Mouse (Mus musculus): ENCODE data around the gene 2700049A03Rik.

2700049A03Rik gene

GRCm38 (mm10) chr12:71269367-71269766, 132.7 kb downstream of the 2700049A03Rik start:
- DNase-seq (ENCODE audit: low spot score), result no peak

DNA sequence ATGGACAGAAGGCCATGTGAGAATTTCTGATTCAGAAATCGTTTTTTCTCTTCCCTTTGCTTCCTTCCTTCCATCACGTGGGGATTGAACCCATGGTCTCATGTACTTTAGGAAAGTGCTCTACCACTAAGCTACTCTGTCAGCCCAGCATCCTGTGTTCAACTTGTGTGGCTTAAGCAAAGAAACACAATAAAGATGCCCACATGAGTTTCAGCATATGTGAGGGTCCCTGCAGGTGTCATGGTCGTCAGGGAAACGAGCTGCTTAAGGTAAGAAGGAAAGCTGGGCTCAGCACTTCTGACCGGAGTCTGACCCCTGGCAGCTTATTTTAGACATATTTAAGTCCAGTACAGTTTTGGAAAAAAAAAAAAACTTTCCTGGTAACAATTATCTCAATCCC, 134.5 kb downstream of the 2700049A03Rik start:
- no peak for DNase-seq (ENCODE audit: low spot score)

GRCm38 (mm10) chr12:71274519-71275237, 138.0 kb downstream of the 2700049A03Rik start:
- no peak for DNase-seq (ENCODE audit: low spot score)

- DNase-seq (ENCODE audit: low spot score), result no peak
Measured at GRCm38 (mm10) chr12:71275906-71276595, 139.4 kb downstream of the 2700049A03Rik start.

DNA sequence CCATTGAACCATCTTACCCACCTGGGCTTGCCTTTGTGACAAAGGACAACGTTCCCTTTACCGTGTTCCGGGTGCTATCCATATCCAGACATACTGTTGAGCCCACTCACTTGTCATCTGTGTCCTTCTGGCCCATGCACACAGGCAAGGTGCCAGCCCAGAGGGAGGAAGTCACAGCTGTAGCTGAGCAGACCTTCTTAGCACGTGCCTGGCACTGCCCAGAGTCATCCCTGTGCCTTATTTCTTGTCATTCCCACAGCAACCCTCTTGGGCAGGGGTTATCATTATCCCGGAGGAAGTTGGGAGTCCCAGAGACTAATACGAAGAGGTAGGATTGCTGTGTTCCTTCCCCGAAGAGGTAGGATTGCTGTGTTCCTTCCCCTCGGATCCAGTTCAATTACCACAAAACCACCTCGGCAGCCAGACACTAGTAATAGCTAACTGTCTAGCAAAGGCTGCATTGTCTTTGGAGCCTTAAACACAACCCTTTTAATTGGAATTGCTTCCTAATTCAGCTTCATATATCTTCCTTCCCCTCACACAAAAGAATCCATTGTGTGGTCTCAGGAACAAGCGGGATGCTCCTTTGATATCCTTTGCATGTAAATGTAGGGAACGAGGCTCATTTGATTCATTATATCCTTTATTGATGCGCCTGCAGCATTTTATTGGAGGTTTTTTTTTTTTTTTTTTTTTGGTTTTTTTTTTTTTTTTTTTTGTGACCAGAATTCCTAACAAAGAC, 143.0 kb downstream of the 2700049A03Rik start:
- no peak for DNase-seq (ENCODE audit: low spot score)

DNA sequence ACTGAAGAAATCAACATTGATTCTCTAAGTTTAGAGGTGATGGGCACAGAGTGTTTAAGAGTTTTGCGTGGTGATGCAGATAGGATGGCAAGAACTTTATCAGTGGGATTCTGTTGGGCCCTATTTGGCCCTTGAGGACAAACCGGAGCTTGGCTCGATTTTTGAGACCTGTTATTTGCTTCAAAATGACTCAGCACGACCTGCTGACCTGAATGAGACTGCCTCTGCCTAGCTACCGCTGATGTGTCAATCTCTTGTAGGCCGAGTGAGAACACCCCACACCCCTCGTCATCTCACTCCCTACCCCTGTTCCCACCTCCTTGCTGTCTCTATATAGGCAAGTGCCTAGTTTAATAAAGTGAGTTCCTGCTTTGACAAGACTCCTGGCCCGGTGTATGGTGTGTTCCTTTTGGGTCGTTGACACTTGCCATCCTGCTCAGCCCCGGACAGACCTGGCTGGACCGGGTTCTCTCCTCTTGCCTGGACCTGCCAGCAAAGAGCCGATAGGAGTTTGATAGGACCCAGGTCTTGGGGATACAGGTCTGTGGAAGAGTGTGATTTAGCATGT, 144.6 kb downstream of the 2700049A03Rik start:
- no peak for DNase-seq (ENCODE audit: low spot score)

DNA sequence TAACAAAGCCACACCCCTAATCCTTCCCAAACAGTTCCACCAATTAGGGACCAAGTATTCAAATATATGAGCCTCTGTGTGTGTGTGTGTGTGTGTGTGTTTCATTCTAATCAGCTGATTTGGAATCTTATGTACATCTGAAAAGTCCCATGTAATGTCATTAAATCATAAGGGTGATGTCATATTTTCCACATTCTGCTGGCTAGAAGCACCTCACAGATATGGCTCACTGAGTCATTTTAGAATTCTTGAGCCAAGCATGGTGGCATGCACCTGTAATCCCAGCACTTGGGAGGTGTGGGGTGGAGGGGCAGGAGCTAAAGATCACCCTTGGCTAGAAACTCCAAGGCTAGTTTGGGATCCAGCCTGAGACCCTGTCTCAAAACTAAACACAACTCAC, 148.8 kb downstream of the 2700049A03Rik start:
- no peak for DNase-seq (ENCODE audit: low spot score)

GRCm38 (mm10) chr12:71290460-71290859, 153.8 kb downstream of the 2700049A03Rik start:
- DNase-seq (ENCODE audit: low spot score), result no peak

Data from ovary, postnatal 36 days (tissue).